Mouse (Mus musculus) liver, adult 2 months (tissue): ENCODE measurements around the gene Adgrf5.

Experiments used
- CTCF ChIP-seq: fragments of 200-500 bp; IDR thresholded peaks from 2 replicates; pipeline ENCODE4 v1.5.1; 2011; ENCODE audit warnings: low read depth, low read length, control low read depth
- POLR2A ChIP-seq: fragments of 200-500 bp; IDR thresholded peaks from 2 replicates; pipeline ENCODE4 v1.6.1; 2011; ENCODE audit warnings: low read length, control low read depth; ENCODE audit not compliant: insufficient read depth; ENCODE audit errors: extremely low read depth

- TF ChIP-seq CTCF: no peak
- no peak for TF ChIP-seq POLR2A
Observed at GRCm38 (mm10) chr17:43327810-43328209, 32.4 kb upstream of the Adgrf5 start.
